Mouse (Mus musculus) v-Abl transformed pro-B cells (cell line): ENCODE data around the gene Gan.

Experiments used
- in situ Hi-C, 2 experiments: fragments of 400-800 bp; cut with MboI; formaldehyde crosslinking; loops; one replicate each; pipeline ENCODE4 v1.15.1; 2025; ENCODE audit not compliant: unreplicated experiment in 2 of 2

Gan gene

DNA sequence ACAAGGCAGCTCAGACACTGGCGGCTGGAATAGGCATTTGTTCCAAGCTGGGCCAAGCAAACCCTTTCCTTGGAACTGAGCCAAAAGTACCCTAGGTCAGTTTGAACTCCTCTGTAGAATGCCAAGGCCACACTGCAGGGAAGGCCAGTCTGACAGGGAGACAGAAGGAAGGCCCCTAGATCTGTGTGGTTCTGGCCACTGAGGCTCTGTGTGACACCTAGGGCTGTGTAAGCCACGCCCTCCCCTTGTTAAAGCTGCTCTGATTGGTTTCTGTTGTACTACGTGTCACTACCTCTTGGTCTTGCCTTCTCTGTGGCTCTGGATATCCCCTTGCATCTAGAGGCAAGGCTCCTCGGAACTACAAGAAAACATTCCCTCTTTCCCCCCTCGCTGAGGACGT is 86.7 kb downstream of the Gan start:
- in situ Hi-C loops: no loop called here

DNA sequence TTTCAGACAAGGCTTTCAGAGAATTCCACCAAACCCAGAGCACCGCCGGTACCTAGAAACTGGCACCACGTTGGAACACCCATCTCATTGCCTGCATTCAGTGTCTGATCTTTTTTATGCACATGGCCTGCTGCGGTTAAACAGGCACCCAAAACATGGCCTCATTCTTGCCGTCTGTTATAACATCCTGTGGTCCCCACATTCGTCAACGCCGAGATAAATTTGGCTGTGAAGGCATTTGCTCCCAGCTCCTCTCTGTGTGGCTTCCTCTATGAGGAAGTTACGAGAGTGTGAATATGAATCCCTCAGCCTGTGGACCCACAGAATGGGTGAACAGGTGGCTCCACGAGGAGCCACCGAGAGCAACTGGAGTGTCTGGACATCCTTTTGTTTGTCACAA is 90.4 kb downstream of the Gan start:
- in situ Hi-C loops: no loop called here

DNA sequence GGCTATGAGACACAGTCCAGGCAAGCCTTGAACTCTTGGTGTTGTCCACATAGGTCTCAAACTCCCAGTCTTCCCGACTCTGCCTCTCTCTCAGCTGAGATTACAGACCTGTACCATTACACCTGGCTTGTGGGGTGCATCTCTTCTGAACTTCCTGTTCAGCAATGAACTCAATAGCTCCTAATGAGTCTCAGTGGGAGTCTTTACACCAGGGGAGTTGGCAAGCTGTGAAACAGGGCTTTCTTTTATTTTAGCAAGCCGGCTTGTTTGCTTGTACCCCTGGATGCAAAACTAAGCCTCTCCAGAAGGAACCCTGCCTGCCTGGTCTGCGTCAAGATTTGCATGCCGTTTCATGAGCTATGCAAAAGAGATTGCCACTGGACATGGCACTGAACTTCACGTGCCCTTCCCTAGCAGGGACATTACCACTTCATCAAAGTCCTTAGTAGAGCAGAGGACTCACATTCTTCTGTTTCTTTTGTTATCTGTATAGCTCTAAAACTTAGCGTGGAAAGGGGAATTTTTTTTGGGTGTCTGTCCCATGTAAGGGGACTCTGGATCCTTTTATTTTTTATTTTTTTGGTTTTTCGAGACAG is 93.2 kb downstream of the Gan start:
- in situ Hi-C loops: no loop called here

DNA sequence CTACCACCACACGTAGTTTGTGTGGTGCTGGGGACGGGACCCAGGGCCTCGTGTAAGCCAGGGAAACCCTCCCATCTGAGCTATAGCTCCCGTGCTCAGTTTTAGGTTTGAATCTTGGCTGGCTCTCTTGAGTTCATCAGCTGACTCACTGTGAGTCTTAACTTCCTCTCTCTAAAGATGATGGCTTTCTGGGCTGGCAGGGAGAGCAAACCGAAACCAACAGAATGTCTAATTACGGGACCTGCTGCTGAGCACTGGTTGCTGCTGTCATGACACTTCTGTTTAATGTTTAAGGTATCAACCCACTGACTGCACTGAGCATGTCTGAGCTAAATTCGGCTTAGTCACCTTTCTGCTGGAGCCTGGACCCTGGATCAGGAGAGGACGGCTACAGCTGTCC is 94.7 kb downstream of the Gan start:
- in situ Hi-C loops: no loop called here

DNA sequence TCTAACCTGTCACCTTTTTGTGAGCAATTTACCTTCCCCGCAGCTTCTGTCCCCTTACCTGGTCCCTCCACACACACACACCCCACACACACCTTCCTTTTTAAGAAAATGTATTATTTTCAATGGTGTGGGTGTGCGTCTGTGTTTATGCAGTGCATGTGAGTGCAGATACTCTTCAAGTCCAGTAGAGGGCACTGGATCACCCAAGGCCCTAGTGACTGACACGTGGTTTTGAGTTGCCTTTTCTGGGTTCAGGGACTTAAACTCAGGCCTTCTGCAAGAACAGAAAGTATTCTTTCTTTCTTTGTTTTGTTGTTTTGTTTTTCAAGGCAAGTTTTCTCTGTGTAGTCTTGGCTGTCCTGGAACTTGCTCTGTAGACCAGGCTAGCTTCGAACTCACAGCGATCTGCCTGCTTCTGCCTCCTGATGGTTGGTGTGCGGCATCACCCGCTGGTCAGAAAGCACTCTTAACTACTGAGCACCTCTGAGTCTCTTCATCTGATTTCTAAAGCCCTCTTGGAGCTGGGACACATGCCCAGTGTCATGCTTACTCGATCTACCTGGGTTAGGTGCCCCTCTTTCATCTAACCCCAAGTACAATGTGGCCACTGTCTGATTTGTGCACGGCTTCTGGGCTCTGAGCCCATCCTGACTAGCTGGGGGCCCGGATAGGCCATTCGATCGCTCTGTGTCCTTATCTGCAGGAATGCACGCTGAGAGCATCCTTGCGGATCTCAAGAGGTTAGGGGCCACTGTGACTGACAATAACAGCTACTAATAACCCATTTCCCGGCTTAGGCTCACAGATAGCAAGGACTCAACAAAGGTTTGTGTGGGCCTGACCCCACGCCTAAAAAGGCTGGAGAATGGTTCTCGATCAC is 95.7 kb downstream of the Gan start:
- in situ Hi-C loops: no loop called here

DNA sequence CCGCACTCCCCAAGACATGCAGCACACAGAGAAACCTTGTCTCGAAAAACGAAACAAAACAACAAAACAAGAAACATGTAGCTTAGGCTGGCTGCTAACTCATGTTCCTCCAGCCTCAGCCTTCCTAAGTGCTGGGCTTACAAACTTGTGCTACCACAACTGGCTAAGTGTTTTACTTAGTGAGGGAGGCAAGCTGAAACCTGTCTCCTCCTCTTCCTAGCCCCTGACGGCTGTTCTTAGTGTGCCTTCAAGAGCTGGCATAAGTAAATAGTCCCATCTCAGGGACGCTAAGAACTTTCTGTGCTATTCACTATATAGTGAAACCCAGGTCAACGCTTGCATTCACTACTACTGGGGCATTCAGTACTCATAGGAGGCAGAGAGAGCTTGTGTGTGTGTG is 96.6 kb downstream of the Gan start:
- in situ Hi-C loops: no loop called here

DNA sequence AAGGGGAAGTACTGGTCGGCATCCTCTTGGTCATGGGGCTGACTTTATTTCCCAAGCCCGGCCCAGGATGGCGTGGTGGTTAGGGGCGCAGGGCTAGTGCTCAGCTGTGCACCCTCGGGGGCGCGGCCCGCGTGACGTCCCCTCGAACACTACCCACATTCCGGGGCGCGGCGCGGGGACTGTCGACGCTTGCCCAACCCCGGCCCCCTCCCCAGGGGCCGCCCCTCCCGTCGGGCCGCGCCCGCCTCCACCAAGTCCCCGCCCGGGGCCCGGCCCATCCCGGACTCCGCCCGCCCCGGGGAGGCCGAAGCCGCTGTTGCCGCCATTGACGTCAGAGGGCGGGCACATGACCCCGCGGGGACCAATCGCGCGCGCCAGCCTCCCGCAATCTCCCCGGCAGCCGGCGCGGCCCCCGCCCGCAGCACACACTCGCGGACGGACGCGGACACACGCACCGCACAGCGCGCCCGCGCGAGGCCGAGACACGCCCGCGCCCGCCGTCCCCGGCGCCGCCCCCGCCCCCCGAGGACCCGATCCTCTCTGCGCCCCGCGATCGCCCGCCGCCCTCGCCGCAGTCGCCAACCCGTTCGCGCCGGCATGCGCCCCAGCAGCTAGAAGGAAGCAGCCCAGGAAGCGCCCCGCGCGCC is 98.5 kb downstream of the Gan start:
- in situ Hi-C loops: loop anchor here in 1 of 2 experiments (5.0 kb wide), 1 partner anchor 51 kb away; no protein-coding TSS in a partner anchor

DNA sequence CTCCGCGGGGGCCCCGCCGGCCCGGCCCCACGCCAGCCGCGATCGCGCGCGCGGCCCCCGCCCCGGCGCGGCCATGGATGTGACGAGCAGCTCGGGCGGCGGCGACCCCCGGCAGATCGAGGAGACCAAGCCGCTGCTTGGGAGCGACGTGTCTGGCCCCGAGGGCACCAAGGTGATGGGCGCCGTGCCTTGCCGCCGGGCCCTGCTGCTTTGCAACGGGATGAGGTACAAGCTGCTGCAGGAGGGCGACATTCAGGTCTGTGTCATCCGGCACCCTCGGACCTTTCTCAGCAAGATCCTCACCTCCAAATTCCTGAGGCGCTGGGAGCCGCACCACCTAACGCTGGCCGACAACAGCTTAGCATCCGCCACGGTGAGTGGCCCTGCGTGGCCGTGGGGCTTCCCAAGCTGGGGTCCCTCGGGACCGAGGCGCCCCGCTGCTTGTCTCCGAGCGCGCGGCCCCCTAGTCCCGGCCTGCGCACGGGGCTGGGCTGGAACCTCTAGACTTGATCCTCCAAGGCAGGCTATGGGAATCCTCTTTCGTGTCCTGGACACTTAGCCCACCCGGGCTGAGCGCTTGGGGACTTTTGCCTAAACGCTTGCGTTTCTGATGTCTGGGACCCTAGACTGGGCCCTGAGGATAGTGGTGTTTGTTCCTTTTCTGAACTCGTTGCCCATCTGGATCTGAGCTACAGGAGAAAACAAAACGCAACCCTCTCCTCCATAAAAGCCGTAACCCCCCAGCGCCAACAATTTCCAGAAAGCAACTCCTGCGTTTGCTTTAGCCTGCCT is 99.3 kb downstream of the Gan start, which contains the start of gene Cmip:
TSS of gene Cmip (plus strand) at position 36 of the 792 bp plus-strand sequence.
- in situ Hi-C loops: loop anchor here in 1 of 2 experiments (5.0 kb wide), 1 partner anchor 50 kb away; no protein-coding TSS in a partner anchor

DNA sequence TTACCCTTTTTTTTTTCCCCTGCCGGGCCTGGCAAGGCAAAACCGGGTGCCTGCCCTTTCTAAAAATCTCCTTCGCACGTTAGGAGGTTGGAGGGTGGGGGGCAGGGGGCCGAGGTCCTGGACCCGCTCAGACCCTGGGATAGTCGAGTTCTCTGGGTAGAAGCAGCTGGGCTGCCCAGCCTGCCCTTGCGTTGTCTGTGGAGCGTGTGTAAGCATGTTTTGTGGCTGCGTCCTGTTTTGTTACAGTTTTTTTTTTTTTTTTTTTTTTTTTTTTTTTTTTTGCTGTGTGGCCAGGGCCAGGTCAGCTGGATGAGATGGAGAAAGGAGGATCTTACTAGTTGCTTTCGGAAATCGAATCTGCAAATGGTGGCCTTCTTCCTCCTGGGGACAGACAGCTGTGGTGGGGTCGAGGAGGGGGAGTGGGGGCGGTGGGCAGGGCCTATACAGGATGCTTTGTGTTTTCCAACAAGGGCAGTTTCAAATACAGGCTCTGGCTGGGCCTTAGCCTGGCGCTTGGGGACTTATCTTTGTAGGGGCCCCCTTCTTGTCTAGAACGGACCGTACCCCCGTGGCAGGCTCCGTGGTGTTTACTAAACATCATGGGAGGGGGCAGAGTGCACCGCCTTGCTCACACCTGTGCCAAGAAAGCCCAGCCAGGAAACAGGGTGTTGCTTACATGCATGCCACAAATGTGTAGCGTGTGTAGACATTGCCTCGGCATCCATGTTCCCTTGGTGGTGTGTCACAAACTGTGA is 100.1 kb downstream of the Gan start:
- in situ Hi-C loops: loop anchor here in 1 of 2 experiments (5.0 kb wide), 1 partner anchor 49 kb away; no protein-coding TSS in a partner anchor

DNA sequence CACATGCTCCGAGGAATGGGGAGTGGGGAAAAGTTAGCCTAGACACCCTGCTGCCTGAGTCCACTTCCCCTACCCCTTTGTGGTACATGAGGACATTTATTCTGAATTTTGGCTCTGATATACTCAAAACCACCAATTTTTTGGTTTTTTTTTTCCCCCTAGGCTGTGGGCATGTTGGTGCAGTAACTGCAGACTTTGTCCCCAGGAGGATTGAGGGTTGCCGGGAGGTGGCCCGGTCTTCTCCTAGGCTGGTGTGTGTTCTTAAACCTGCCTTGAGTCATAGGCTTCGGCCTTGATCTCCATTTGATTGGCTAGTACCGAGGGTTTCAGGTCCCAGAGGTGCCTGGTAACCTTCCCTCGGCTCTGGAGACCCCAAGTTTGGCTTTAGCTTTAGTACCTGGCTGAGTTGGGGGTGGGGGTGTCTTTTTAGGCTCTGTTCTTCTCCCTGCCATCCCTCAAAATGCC is 100.7 kb downstream of the Gan start:
- in situ Hi-C loops: loop anchor here in 1 of 2 experiments (5.0 kb wide), 1 partner anchor 49 kb away; no protein-coding TSS in a partner anchor

DNA sequence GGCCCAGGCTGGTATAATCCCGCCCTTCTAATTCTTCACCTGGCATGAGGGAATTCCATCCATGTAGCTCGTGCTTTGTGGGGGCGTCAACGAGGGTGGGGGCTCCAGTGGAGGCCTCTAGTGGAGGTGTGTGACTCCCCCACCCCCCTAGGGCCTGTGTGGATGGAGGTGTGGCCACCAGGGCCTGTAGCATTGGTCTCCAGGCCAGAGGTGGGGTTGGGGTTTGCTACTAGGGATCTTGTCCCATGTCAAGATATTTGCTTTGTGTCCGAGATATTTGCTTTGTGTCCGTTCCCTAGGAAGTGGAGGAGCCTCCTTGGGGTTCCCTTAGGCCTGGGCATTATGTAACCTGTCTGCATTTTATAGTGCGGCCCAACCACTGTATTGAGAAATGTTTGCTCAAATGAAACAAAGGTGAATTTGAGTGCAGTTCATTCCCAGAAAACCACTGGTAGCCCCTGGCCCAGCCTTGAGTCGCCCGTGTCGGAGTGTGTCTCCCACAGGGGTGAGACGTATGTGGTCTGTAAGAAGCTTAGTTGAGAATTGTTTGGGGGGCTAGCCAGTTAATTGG is 101.6 kb downstream of the Gan start:
- in situ Hi-C loops: loop anchor here in 1 of 2 experiments (5.0 kb wide), 1 partner anchor 48 kb away; no protein-coding TSS in a partner anchor

DNA sequence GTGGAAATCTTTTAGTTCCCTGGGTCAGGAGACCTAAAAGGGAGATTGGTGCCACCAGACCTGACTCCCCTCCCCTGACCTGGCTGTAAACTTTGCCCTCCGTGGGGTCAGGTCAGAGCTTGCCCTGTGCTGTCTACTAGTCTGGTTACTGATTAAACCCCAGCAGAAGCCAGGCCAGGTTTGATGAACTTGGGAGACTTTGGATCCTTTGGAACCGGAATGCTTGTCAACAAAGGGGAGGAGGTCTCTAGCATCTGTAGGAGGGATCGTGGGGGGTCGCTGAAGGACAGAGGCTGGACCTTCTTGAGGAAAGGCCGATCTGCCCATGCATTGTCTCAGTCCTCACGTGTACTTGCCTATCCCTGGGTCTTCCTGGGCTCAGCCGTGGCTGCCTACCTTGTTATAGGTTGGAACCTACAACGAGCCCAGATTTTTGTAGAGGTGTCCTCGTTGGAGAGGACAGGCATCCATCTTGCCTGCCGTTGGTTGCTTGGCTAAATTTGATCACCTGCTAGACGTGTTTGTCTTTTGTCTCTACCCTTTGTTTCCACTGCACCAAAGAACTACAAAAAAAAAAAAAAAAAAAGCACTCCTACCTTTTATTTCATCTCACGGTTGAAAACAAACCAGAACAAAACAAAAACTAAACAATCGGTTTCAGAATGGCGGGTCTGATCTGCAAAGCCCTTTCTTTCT is 102.4 kb downstream of the Gan start:
- in situ Hi-C loops: no loop called here

DNA sequence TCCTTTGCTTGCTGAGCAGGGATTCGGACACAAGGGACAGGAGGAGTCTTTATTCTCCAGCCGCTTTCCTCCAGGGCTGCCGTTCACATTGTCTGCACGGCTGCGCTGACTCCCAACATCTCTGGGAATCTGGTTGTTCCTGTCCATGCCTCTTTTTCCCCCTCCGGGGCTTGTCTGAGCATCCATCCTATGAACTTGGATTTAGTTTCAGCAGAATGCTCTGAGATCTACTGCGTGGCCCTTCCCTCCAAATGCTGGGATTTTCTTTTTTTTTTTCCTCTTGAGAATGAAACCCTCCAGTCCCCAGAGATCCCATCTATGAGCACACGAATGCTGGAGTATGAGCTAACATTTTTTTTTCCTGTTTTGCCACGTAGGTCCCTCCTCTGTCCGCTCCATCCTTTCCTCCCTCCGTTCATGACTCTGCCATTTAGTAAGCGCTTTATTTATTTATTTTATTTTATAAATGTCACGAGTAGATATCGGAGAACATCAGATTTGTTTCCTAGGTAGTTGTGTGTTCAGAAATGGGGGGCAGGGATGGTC is 103.1 kb downstream of the Gan start:
- in situ Hi-C loops: no loop called here

DNA sequence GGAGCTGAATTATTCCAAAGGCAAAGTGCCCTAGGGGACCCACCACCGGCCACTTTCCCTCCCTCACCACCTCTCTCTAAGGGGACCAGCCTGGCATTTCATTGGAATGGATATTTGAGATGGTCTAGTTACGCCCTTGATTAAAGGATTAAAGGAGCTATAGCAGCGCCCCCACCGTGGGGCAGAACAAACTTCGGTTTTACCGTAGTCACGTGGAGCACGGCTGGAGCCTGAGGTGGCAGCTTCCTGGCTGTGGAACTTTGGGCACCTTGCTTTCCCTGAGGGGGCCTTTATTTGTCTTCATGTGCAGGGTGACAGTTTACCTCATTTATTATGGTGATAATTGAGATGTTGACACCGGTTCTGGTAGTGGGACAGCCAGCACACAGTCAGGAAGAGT is 103.8 kb downstream of the Gan start:
- in situ Hi-C loops: no loop called here

DNA sequence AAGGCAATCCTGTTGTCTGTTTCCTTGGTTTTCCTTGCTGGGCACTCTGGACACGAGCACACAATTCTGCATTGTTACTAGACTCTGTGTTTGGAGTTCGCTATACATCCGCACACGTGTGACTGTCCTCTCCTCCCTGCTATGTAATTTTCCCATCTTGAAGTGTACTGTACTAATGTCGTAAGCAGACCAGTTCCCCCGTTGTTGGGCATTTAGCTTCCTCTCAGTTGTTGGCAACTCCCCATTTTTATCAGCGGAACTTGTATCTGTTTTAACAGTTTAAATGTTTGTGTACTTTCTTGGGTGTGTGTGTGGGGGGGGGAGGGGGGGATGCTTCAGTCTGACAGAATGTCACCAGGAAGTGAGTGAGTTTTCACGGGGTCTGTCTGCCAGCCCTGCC is 104.8 kb downstream of the Gan start:
- in situ Hi-C loops: no loop called here

DNA sequence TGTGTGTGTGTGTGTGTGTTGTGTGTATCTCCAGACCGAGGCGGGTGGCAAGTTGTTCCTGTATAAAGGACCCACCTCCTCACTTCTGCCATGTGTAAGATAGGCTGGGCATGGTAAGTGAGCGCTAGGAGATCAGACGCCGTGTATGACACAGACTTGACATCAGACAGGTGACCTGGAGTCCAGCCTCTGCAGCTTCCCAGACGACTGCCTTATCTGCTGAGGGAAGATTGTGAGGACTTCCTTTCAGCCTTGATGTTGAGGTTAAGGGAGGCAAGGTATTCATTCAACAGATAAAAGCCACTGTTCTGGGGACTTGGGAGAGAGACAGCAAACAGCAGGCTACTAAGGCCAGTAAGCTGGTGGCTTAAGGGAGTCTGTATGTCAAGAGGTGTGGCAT is 105.5 kb downstream of the Gan start:
- in situ Hi-C loops: no loop called here

DNA sequence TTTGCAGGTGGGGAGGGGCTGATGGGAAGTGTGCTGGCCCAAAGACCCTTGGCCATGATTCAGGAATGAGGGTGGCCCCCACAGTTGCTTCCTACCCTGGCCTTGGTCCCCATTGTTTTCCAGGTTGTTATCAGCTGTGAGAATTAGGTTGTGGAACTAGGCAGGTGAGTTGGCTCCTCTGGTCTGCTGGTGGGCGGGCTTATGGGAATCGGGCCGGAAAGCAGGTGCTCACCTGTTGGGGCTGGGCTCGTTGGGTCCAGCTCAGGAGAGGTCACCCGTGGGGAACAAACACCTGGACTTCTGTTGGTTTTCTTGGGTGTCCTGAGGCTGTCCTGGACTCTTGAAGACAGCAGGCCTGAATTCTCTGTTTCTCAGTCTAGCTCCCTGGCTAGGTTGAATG is 107.1 kb downstream of the Gan start:
- in situ Hi-C loops: no loop called here
